Mouse (Mus musculus): ENCODE measurements around the gene Hoxc13. TPM values are rescaled to one million over a fixed set of nuclear protein-coding genes. Genes with fewer than 3 reads are reported as not detected.

Hoxc13 gene
- polyA plus RNA-seq, 1 experiment = 8.2 TPM

DNA sequence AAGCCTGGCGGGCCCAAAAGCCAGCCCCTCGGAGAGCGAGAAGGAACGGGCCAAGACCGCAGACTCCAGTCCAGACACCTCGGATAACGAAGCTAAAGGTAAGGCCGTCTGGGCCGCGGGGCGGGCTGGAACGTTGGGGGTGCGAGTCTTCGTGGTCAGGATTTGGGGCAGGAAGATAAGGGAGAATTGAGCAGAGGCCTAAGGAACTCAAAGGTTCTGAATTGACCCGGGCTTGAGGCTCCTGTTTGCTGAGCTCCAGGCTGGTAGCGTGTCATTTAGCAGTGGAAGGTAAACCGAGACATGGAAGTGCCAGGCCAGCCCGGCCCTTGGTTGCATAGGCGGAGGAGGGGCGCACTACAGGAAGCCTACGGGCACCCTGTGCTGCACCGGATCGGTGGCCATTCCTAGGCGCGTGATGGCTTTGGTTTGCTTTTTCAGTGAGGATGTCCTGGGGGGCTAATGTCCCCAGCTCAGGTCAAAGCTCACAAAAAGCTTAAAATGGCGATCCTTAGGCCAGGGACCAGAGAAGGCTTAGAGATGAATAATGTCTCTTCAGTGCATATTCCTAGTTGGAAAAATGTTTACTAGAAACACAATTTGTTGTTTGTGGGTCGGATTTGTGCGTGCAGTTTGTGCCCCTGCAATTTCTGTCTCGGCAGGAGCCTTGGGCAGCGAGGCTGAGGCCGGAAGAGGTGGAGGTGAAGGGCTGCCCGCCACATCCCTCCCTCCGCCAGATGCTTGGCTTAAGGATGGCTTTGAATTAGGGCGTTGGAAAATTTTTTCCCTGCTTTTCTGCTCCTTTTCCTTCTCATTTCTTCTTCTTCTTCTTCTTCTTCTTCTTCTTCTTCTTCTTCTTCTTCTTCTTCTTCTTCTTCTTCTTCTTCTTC, 46.9 kb downstream of the Hoxc13 start:
- TF ChIP-seq CTCF (IDR thresholded peaks at IDR 0.05; ENCODE audit: control insufficient read depth, insufficient read depth, insufficient read length) (no peak), MAX (IDR thresholded peaks at IDR 0.05) (no peak), MYOG (IDR thresholded peaks at IDR 0.05; ENCODE audit: control insufficient read depth, extremely low read depth, insufficient read length) (no peak), USF1 (IDR thresholded peaks at IDR 0.05; ENCODE audit: low read depth) (no peak), FOSL1 (IDR thresholded peaks at IDR 0.05; ENCODE audit: insufficient read depth, low read length, poor library complexity, severe bottlenecking) (no peak), MYOD1 (IDR thresholded peaks at IDR 0.05; ENCODE audit: control insufficient read depth, insufficient read length, low read depth) (no peak), CEBPB (IDR thresholded peaks at IDR 0.05; ENCODE audit: low read depth) (no peak)
- Histone ChIP-seq H3K36me3 (ENCODE audit: control insufficient read depth, insufficient read depth) (peaks cover 8% of the 10 kb centered on the region), H3K79me2 (ENCODE audit: control insufficient read depth, insufficient read depth) (peaks cover 99% of the 10 kb centered on the region), H3K4me3 (ENCODE audit: insufficient read depth, poor library complexity, severe bottlenecking) (peak overlapping the region; percentile 71), H3ac (ENCODE audit: control insufficient read depth, insufficient read length, low read depth) (peak overlapping the region; percentile 92), H3K27me3 (ENCODE audit: control insufficient read depth, insufficient read depth, insufficient read length) (no peaks in the 10 kb centered on the region), H3K79me3 (ENCODE audit: low read depth) (peaks cover 81% of the 10 kb centered on the region)

- Histone ChIP-seq H3K36me3 (ENCODE audit: control insufficient read depth, insufficient read depth) (peaks cover 12% of the 10 kb centered on the region), H3K27me3 (ENCODE audit: control insufficient read depth, insufficient read depth, insufficient read length) (no peaks in the 10 kb centered on the region), H3K4me3 (ENCODE audit: insufficient read depth, poor library complexity, severe bottlenecking) (peak overlapping the region; percentile 71), H3K79me3 (ENCODE audit: low read depth) (peaks cover 84% of the 10 kb centered on the region), H3ac (ENCODE audit: control insufficient read depth, insufficient read length, low read depth) (no peak overlapping the region), H3K79me2 (ENCODE audit: control insufficient read depth, insufficient read depth) (peaks cover 99% of the 10 kb centered on the region)
- TF ChIP-seq MYOG (IDR thresholded peaks at IDR 0.05; ENCODE audit: control insufficient read depth, extremely low read depth, insufficient read length) (no peak), USF1 (IDR thresholded peaks at IDR 0.05; ENCODE audit: low read depth) (no peak), MAX (IDR thresholded peaks at IDR 0.05) (no peak), MYOD1 (IDR thresholded peaks at IDR 0.05; ENCODE audit: control insufficient read depth, insufficient read length, low read depth) (no peak), FOSL1 (IDR thresholded peaks at IDR 0.05; ENCODE audit: insufficient read depth, low read length, poor library complexity, severe bottlenecking) (no peak), CTCF (IDR thresholded peaks at IDR 0.05; ENCODE audit: control insufficient read depth, insufficient read depth, insufficient read length) (no peak), CEBPB (IDR thresholded peaks at IDR 0.05; ENCODE audit: low read depth) (no peak)
These were observed 48.4 kb downstream of the Hoxc13 start for GRCm38 (mm10) chr15:102969296-102969695.

GRCm38 (mm10) chr15:102970740-102971139, 49.8 kb downstream of the Hoxc13 start:
- no peak for TF ChIP-seq CTCF (IDR thresholded peaks at IDR 0.05; ENCODE audit: control insufficient read depth, insufficient read depth, insufficient read length)
- no peak for TF ChIP-seq MYOG (IDR thresholded peaks at IDR 0.05; ENCODE audit: control insufficient read depth, extremely low read depth, insufficient read length)
- no peak for TF ChIP-seq FOSL1 (IDR thresholded peaks at IDR 0.05; ENCODE audit: insufficient read depth, low read length, poor library complexity, severe bottlenecking)
- no peak for TF ChIP-seq MAX (IDR thresholded peaks at IDR 0.05)
- TF ChIP-seq MYOD1 (IDR thresholded peaks at IDR 0.05; ENCODE audit: control insufficient read depth, insufficient read length, low read depth) = no peak
- no peak for TF ChIP-seq USF1 (IDR thresholded peaks at IDR 0.05; ENCODE audit: low read depth)
- TF ChIP-seq CEBPB (IDR thresholded peaks at IDR 0.05; ENCODE audit: low read depth) = no peak
- H3K79me3 ChIP-seq (ENCODE audit: low read depth) = peaks cover 92% of the 10 kb centered on the region
- H3K4me3 ChIP-seq (ENCODE audit: insufficient read depth, poor library complexity, severe bottlenecking) = no peak overlapping the region
- no peaks in the 10 kb centered on the region for H3K27me3 ChIP-seq (ENCODE audit: control insufficient read depth, insufficient read depth, insufficient read length)
- no peak overlapping the region for H3ac ChIP-seq (ENCODE audit: control insufficient read depth, insufficient read length, low read depth)
- peaks cover 12% of the 10 kb centered on the region for H3K36me3 ChIP-seq (ENCODE audit: control insufficient read depth, insufficient read depth)
- peaks cover 99% of the 10 kb centered on the region for H3K79me2 ChIP-seq (ENCODE audit: control insufficient read depth, insufficient read depth)

GRCm38 (mm10) chr15:102972254-102972653, 51.4 kb downstream of the Hoxc13 start:
- Histone ChIP-seq H3ac (ENCODE audit: control insufficient read depth, insufficient read length, low read depth) (peak overlapping the region; percentile 12), H3K79me2 (ENCODE audit: control insufficient read depth, insufficient read depth) (peaks cover 100% of the 10 kb centered on the region), H3K4me3 (ENCODE audit: insufficient read depth, poor library complexity, severe bottlenecking) (no peak overlapping the region), H3K79me3 (ENCODE audit: low read depth) (peaks cover 93% of the 10 kb centered on the region), H3K36me3 (ENCODE audit: control insufficient read depth, insufficient read depth) (peaks cover 12% of the 10 kb centered on the region), H3K27me3 (ENCODE audit: control insufficient read depth, insufficient read depth, insufficient read length) (no peaks in the 10 kb centered on the region)
- no peak for TF ChIP-seq MAX (IDR thresholded peaks at IDR 0.05)

DNA sequence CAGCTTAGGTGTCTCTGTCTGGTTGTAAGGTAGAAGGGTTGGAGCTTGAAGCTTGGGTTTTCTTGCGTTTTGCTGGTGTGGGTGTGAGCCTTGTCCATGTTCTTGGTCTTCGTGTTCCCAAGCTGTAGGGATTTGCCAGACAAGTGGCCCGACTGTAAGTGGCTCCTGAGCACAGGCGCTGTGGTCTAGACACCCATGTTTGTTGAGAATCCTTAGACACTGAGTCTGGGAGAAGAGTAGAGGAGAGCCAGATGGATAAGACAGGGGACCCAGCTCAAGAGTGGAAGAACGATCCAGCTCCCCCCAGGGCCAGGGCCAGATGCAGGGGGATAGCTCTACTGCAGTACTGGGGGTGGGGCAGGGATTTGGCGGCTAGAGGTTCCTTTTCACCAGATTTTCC, 51.9 kb downstream of the Hoxc13 start:
- Histone ChIP-seq H3K4me3 (ENCODE audit: insufficient read depth, poor library complexity, severe bottlenecking) (no peak overlapping the region), H3K36me3 (ENCODE audit: control insufficient read depth, insufficient read depth) (peaks cover 12% of the 10 kb centered on the region), H3ac (ENCODE audit: control insufficient read depth, insufficient read length, low read depth) (no peak overlapping the region), H3K79me2 (ENCODE audit: control insufficient read depth, insufficient read depth) (peaks cover 100% of the 10 kb centered on the region), H3K27me3 (ENCODE audit: control insufficient read depth, insufficient read depth, insufficient read length) (no peaks in the 10 kb centered on the region), H3K79me3 (ENCODE audit: low read depth) (peaks cover 93% of the 10 kb centered on the region)
- TF ChIP-seq FOSL1 (IDR thresholded peaks at IDR 0.05; ENCODE audit: insufficient read depth, low read length, poor library complexity, severe bottlenecking) = no peak
- TF ChIP-seq MYOD1 (IDR thresholded peaks at IDR 0.05; ENCODE audit: control insufficient read depth, insufficient read length, low read depth) = no peak
- no peak for TF ChIP-seq CTCF (IDR thresholded peaks at IDR 0.05; ENCODE audit: control insufficient read depth, insufficient read depth, insufficient read length)
- no peak for TF ChIP-seq MYOG (IDR thresholded peaks at IDR 0.05; ENCODE audit: control insufficient read depth, extremely low read depth, insufficient read length)
- no peak for TF ChIP-seq CEBPB (IDR thresholded peaks at IDR 0.05; ENCODE audit: low read depth)
- TF ChIP-seq MAX (IDR thresholded peaks at IDR 0.05) = no peak
- no peak for TF ChIP-seq USF1 (IDR thresholded peaks at IDR 0.05; ENCODE audit: low read depth)

Data from C2C12 (cell line).